Mouse (Mus musculus) neural tube, embryonic 14.5 days (tissue): ENCODE results near the gene Cpne5. TPM values are rescaled to one million over a fixed set of nuclear protein-coding genes. Genes with fewer than 3 reads are reported as not detected.

Source experiments
- ATAC-seq: fragments of 200-750 bp; cut with Nextera tagmentation; 2 replicates; pipeline ENCODE4 v1.8.0; 2017; ENCODE audit warnings: low read depth, mild to moderate bottlenecking, moderate TSS enrichment, moderate library complexity
- H3K27ac ChIP-seq: fragments of 300-500 bp; sonication (generic); 2 replicates; pipeline ENCODE4 v1.5.1; 2014; ENCODE audit warnings: low read depth, mild to moderate bottlenecking, control low read depth, low read length, moderate library complexity, mixed read lengths
- H3K27me3 ChIP-seq: fragments of 300-500 bp; sonication (generic); 2 replicates; pipeline ENCODE4 v1.6.1; 2014; ENCODE audit warnings: low read length; ENCODE audit not compliant: control insufficient read depth, insufficient read depth
- H3K36me3 ChIP-seq: fragments of 300-500 bp; sonication (generic); 2 replicates; pipeline ENCODE4 v1.6.1; 2014; ENCODE audit warnings: low read length, mixed read lengths; ENCODE audit not compliant: control insufficient read depth, insufficient read depth
- H3K4me1 ChIP-seq: fragments of 300-500 bp; sonication (generic); 2 replicates; pipeline ENCODE4 v1.6.1; 2014; ENCODE audit warnings: low read length; ENCODE audit not compliant: control insufficient read depth, insufficient read depth
- H3K4me2 ChIP-seq: fragments of 300-500 bp; sonication (generic); 2 replicates; pipeline ENCODE4 v1.6.1; 2014; ENCODE audit warnings: mild to moderate bottlenecking, low read depth, low read length, control low read depth
- H3K4me3 ChIP-seq: fragments of 300-500 bp; sonication (generic); 2 replicates; pipeline ENCODE4 v1.5.1; 2014; ENCODE audit warnings: low read depth, low read length, control low read depth, mixed read lengths
- H3K9ac ChIP-seq: fragments of 300-500 bp; sonication (generic); replicated peaks from 2 replicates; pipeline ENCODE4 v1.6.1; 2014; ENCODE audit warnings: low read depth, mild to moderate bottlenecking, control low read depth, low read length, mixed read lengths
- H3K9me3 ChIP-seq: fragments of 300-500 bp; sonication (generic); 2 replicates; pipeline ENCODE4 v1.6.1; 2016; ENCODE audit warnings: low read length; ENCODE audit not compliant: control insufficient read depth
- WGBS: fragments of 180-500 bp; shearing (Covaris S2); extraction: QIAGEN DNeasy Blood & Tissue Kit; methylation state at CpG from one replicate; pipeline ENCODE4 v1.1.7; 2014; 5-methylcytosine and 5-hydroxymethylcytosine counted together
- polyA plus RNA-seq: library from polyadenylated mRNA; unstranded; fragments of >200 nt; fragmentation: Nextera tagmentation; extraction: Ambion mirVana; gene quantifications from 2 replicates; pipeline ENCODE4 v1.2.1, GENCODE M21; 2014

Cpne5 gene
- polyA plus RNA-seq, 1 experiment from 2014 or later: 64.1 TPM

DNA sequence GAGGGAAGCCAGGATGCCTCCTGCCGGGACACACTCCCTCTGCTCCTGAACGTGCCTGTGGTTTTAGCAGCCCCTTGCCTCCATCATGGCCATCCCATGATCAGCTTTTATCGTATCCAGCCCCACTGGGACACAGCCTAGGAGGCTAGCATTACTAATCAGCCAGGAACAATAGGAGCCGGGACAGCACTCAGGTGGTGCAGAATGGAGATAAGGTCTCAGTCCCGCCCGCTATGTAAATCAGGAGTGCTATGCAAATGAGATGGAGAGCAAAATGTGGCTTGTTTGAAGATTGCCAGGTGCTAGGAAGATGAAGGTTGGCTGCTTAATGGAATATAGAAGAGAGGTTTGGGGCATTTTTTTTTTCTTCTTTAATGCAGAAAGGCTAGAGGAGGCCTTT lies 72.5 kb downstream of the Cpne5 start:
- H3K36me3 ChIP-seq: no peaks in the 10 kb centered on the region
- no peak overlapping the region for H3K27ac ChIP-seq
- H3K4me2 ChIP-seq: no peak overlapping the region
- no peaks in the 10 kb centered on the region for H3K9me3 ChIP-seq
- H3K9ac ChIP-seq: no peak overlapping the region
- no peak overlapping the region for H3K4me3 ChIP-seq
- WGBS: 12% methylated on average over 6 of the region's 6 CpGs
- no peaks in the 10 kb centered on the region for H3K27me3 ChIP-seq
- ATAC-seq: peak; percentile 30; the same call in 1 of the 2 replicates
- H3K4me1 ChIP-seq: peaks cover 4% of the 10 kb centered on the region; the same call in 1 of the 2 replicates

DNA sequence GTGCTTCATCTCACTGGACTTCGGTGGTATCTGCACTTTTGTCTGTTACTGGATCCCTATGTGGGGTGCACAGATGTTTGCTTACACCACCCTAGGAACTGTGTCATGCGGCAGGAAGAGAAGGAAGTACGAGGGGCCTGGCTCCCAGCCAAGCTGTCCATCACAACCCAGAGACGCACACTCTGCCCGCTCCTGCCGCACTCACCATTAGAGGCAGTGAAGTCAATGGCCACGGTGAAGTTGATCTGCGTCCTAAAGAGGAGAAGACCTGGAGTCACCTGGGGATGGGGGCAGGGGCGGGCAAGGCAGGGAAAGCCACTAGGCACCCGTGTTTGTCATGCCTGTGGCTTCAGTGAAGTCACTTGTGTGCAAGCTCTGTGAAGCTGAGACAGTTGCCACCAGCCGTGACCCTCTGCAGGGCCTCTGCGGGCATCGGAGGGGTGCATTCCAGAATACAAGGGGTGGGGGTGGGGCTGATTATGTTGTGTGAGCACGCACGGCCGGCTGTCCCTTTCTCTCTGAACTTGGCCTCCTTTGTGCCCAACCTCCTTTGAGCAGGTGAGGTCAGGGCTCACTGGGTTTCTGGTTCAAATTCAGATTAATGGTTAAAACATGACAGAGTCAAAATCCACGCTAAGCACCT lies 73.4 kb downstream of the Cpne5 start:
- H3K9me3 ChIP-seq: no peaks in the 10 kb centered on the region
- no peak for ATAC-seq
- no peaks in the 10 kb centered on the region for H3K36me3 ChIP-seq
- 18% methylated on average over 17 of the region's 17 CpGs for WGBS
- H3K4me2 ChIP-seq: no peak overlapping the region
- H3K27me3 ChIP-seq: no peaks in the 10 kb centered on the region
- H3K4me3 ChIP-seq: no peak overlapping the region
- H3K4me1 ChIP-seq: peaks cover 4% of the 10 kb centered on the region; the same call in 1 of the 2 replicates
- no peak overlapping the region for H3K9ac ChIP-seq
- no peak overlapping the region for H3K27ac ChIP-seq

DNA sequence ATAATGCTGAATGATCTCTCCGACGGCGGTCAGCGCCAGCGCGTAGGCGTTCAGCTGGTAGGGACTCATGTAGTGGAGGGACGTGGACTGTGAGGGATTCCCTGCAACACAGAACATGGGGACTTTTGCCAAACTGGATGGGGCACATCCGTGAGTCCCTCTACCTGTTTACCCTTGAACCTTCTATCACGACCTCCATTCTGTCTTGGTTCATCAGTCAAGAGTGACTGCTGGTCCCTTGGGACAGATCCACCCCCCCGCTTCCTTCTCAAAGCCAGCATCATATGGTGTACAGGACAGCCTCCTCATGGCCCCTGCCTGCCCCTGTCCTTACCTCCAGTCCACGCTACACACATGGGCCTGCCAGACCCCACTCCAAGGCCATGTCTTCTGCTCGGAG lies 75.6 kb downstream of the Cpne5 start:
- Histone ChIP-seq H3K4me3 (no peak overlapping the region), H3K9me3 (no peaks in the 10 kb centered on the region), H3K27ac (no peak overlapping the region), H3K27me3 (no peaks in the 10 kb centered on the region), H3K4me1 (peaks cover 4% of the 10 kb centered on the region; the same call in 1 of the 2 replicates), H3K9ac (no peak overlapping the region), H3K4me2 (no peak overlapping the region), H3K36me3 (no peaks in the 10 kb centered on the region)
- ATAC-seq: no peak
- WGBS: 94% methylated on average over 13 of the region's 13 CpGs

DNA sequence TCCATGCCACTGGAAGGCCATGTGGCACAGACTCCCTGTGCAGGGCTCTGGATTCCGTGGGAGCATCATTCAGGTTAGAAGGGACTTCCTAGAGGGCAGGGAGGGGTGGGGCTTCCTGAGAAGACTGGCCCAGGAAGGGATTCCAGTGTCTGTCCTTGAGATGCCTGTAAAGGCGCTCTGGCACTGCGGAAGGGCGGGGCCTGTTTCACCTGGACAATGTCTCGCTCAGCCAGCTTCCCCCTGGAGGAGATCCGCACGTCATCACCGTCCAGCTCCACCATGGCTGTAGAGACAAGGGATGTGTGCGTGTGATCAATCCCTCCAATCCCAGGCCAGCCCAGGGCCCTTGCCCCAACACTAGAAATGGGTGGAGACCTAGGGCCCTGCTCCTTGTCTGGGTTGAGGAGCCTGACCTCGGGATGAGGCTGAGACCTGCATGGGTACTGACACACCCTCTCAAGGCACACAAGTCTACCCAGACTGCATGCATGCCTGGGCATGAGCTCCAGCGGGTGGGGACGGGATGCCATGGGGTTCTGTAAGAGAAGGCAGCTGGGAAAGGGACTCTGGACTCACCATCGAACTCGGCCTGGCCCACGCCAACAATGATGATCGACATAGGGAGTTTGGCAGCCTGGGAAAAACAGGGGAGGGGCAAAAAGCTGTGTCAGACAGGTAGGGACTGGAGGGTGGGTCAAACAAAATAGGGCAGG lies 78.1 kb downstream of the Cpne5 start:
- Histone ChIP-seq H3K4me2 (no peak overlapping the region), H3K9me3 (no peaks in the 10 kb centered on the region), H3K4me1 (peaks cover 13% of the 10 kb centered on the region; the same call in 1 of the 2 replicates), H3K9ac (no peak overlapping the region), H3K27me3 (no peaks in the 10 kb centered on the region), H3K36me3 (no peaks in the 10 kb centered on the region), H3K27ac (no peak overlapping the region), H3K4me3 (no peak overlapping the region)
- WGBS: 87% methylated on average over 16 of the region's 16 CpGs
- ATAC-seq: no peak

DNA sequence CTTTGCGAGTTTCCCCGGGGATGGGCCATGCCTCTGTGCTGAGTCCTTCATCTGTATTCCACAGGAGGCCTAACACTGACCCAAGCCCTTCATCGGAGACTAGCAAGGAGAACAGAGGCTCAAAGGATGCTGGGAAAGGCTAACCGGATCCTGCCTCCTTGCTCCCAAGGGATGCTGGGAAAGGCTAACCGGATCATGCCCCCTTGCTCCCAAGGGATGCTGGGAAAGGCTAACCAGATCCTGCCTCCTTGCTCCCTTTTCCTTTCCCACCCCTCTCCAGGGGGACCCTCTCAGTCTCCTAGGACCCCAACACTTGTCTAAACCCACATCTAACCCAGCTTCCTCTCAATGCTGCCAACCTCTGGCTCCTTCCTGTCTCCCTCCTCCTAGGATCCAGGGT lies 78.6 kb downstream of the Cpne5 start:
- Histone ChIP-seq H3K4me1 (peaks cover 9% of the 10 kb centered on the region; the same call in 1 of the 2 replicates), H3K36me3 (no peaks in the 10 kb centered on the region), H3K27ac (no peak overlapping the region), H3K4me3 (no peak overlapping the region), H3K9ac (no peak overlapping the region), H3K27me3 (no peaks in the 10 kb centered on the region), H3K4me2 (no peak overlapping the region), H3K9me3 (no peaks in the 10 kb centered on the region)
- no peak for ATAC-seq
- 97% methylated on average over 5 of the region's 5 CpGs for WGBS

DNA sequence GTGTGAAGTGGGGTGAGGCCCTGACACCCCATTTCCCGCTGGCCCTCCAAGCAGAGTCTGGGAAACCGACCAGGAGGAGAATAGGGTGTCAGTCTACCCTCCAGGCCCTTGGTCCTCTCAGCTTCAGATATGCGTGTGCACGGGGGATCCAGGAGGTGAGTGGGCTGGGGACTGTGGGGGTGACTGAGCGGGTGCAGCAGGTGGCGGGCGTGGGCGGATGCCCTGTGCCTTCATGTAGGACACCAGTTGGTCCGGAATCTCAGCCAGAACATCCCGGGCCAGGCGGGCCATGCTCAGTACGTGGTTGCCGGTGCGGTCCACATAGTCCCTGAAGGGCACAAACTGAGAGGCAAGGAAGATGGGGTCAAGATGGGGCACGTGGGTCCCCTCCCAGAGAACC lies 79.1 kb downstream of the Cpne5 start:
- WGBS: 90% methylated on average over 15 of the region's 15 CpGs
- Histone ChIP-seq H3K27ac (no peak overlapping the region), H3K36me3 (no peaks in the 10 kb centered on the region), H3K9me3 (no peaks in the 10 kb centered on the region), H3K9ac (no peak overlapping the region), H3K27me3 (no peaks in the 10 kb centered on the region), H3K4me3 (no peak overlapping the region), H3K4me2 (no peak overlapping the region), H3K4me1 (peaks cover 9% of the 10 kb centered on the region; the same call in 1 of the 2 replicates)
- ATAC-seq: no peak

DNA sequence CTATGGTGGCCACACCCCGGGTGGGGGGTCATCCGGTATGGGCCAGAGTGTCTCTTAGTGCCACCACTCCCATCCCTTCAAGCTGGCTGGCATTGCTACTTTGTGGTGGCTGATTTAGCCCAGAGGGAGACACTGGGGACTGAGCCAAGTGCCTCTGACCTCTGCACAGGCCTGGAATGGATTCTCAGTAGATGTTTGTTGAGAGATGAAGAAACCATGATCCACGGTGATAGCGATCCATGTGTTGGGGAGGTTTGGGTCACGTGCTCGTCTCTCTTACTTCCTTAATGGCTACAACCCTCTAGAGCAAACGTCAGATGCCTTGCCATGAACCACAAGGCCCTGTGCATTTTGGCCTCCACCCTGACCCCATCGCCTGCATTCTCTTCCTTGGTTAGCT lies 81.1 kb downstream of the Cpne5 start:
- H3K4me1 ChIP-seq: peaks cover 9% of the 10 kb centered on the region; the same call in 1 of the 2 replicates
- H3K4me2 ChIP-seq: no peak overlapping the region
- ATAC-seq: no peak
- H3K9ac ChIP-seq: no peak overlapping the region
- no peak overlapping the region for H3K27ac ChIP-seq
- H3K4me3 ChIP-seq: no peak overlapping the region
- H3K27me3 ChIP-seq: no peaks in the 10 kb centered on the region
- H3K9me3 ChIP-seq: no peaks in the 10 kb centered on the region
- WGBS: 90% methylated on average over 8 of the region's 8 CpGs
- no peaks in the 10 kb centered on the region for H3K36me3 ChIP-seq

DNA sequence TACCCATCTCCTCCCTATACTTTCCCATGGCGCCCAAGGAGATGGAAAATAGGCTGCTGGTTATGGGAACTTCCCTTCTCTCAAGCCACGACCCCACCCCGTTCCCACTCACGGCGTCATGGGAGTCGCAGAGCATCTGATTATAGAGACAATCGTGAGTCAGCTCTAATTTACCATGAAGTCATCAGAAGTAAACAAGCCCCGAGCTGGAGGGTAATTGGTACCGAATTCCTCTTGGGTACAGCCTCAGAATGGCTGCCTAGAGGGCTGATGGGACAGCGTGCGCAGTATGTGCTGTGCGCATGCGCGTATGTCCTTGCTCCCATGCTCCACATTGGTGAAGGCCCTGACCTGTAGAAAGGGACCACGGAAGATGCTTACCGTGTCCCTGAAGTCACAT lies 81.6 kb downstream of the Cpne5 start:
- no peak overlapping the region for H3K4me3 ChIP-seq
- no peak overlapping the region for H3K4me2 ChIP-seq
- WGBS: 65% methylated on average over 16 of the region's 16 CpGs
- no peak overlapping the region for H3K27ac ChIP-seq
- no peak overlapping the region for H3K9ac ChIP-seq
- no peaks in the 10 kb centered on the region for H3K36me3 ChIP-seq
- H3K9me3 ChIP-seq: no peaks in the 10 kb centered on the region
- peaks cover 9% of the 10 kb centered on the region; the same call in 1 of the 2 replicates for H3K4me1 ChIP-seq
- ATAC-seq: no peak
- H3K27me3 ChIP-seq: no peaks in the 10 kb centered on the region
